Mouse (Mus musculus): ENCODE data around the gene Erich3. TPM values are rescaled to one million over a fixed set of nuclear protein-coding genes. Genes with fewer than 3 reads are reported as not detected.

The Erich3 gene
- polyA plus RNA-seq, 1 experiment, result 0.02 TPM

DNA sequence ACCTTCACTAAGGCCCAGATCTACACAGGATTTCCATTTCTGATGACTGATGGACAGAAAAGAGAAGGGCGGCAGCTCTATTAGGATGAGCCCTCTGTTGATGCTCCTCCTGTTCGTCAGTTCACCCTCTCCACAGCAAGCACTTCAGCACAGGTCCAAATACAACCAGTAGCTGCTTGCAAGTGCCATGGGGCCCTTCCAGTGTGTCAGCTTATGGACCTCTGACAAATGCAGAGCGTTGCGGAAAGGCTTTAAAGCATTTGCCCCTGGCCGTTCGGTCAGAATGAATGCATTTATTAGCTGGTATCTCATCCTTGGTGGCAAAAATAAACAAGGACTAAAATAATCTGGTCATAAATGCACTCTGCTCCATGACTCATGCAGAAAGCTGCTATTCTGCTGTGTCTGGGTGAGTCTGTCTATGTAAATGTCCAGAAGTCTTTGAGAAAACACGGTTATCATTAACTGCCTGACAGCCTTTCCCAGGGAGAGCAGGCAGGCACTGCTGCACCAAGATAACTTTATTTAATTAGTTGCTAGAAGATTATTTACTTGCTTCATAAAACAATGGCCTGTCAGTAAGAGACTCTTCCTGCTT is 146.7 kb downstream of the Erich3 start:
- H3K4me1 ChIP-seq (ENCODE audit: control insufficient read depth, insufficient read depth, insufficient read length), result no peaks in the 10 kb centered on the region
- no peak overlapping the region for H3K4me3 ChIP-seq (ENCODE audit: extremely low read depth, insufficient read depth, insufficient read length)
- H3K27ac ChIP-seq (ENCODE audit: insufficient read depth, low read length), result no peak overlapping the region
- 79% methylated on average over 7 of the region's 7 CpGs for WGBS
- TF ChIP-seq POLR2A (IDR thresholded peaks at IDR 0.05; ENCODE audit: low read depth, low read length), result no peak
- no peak for TF ChIP-seq CTCF (IDR thresholded peaks at IDR 0.05; ENCODE audit: extremely low read depth, insufficient read depth, insufficient read length, insufficient replicate concordance)
- no peaks in the 10 kb centered on the region for H3K36me3 ChIP-seq (ENCODE audit: control insufficient read depth, insufficient read depth, low read length)
- DNase-seq (ENCODE audit: low read depth in 1 of 2, low spot score in 2 of 2), result no peak
- no peaks in the 10 kb centered on the region for H3K27me3 ChIP-seq (ENCODE audit: control insufficient read depth, insufficient read depth, low read length)

DNA sequence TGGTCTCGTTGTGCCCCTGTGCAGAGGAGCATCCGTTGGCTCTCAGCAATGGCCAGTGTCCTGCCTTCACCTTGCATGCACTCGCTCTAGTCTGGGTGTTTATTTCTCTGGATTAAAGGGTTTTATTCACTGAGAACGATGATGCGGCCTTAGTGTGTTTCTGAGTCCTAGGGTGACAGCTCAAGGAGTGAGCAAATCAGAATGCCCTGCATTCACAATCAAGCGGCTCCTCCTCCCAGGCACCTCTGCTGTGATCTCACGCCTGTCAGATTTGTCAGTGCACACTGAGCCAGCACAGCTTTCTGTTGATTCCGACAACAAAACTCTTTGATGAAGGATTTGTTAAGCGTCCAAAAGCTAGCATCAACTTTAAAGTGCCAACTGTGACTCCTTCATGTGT is 147.6 kb downstream of the Erich3 start:
- H3K4me1 ChIP-seq (ENCODE audit: control insufficient read depth, insufficient read depth, insufficient read length), result no peaks in the 10 kb centered on the region
- no peaks in the 10 kb centered on the region for H3K36me3 ChIP-seq (ENCODE audit: control insufficient read depth, insufficient read depth, low read length)
- DNase-seq (ENCODE audit: low read depth in 1 of 2, low spot score in 2 of 2), result no peak
- no peak overlapping the region for H3K27ac ChIP-seq (ENCODE audit: insufficient read depth, low read length)
- WGBS, result 74% methylated on average over 9 of the region's 9 CpGs
- H3K27me3 ChIP-seq (ENCODE audit: control insufficient read depth, insufficient read depth, low read length), result no peaks in the 10 kb centered on the region
- no peak for TF ChIP-seq CTCF (IDR thresholded peaks at IDR 0.05; ENCODE audit: extremely low read depth, insufficient read depth, insufficient read length, insufficient replicate concordance)
- no peak for TF ChIP-seq POLR2A (IDR thresholded peaks at IDR 0.05; ENCODE audit: low read depth, low read length)
- no peak overlapping the region for H3K4me3 ChIP-seq (ENCODE audit: extremely low read depth, insufficient read depth, insufficient read length)

DNA sequence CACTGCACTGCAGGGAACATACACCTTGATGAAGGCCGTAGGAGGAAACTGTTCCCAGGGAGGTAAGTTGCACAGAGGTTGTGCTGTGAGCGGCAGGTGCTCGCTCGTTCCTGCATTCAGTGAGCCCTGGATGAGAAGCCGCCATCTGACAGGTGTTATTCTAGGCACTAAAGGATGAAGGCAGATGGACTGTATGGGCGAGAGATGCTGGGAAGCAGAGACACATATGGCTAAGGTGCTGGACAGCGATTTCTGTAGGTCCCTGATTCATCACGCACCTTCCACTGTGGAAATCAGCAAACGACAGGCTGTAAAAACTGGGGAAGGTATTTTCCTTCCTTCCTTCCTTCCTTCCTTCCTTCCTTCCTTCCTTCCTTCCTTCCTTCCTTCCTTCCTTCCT is 148.2 kb downstream of the Erich3 start:
- H3K4me3 ChIP-seq (ENCODE audit: extremely low read depth, insufficient read depth, insufficient read length), result no peak overlapping the region
- no peaks in the 10 kb centered on the region for H3K36me3 ChIP-seq (ENCODE audit: control insufficient read depth, insufficient read depth, low read length)
- no peaks in the 10 kb centered on the region for H3K4me1 ChIP-seq (ENCODE audit: control insufficient read depth, insufficient read depth, insufficient read length)
- no peak overlapping the region for H3K27ac ChIP-seq (ENCODE audit: insufficient read depth, low read length)
- no peaks in the 10 kb centered on the region for H3K27me3 ChIP-seq (ENCODE audit: control insufficient read depth, insufficient read depth, low read length)
- 78% methylated on average over 9 of the region's 9 CpGs for WGBS
- DNase-seq (ENCODE audit: low read depth in 1 of 2, low spot score in 2 of 2), result no peak
- TF ChIP-seq POLR2A (IDR thresholded peaks at IDR 0.05; ENCODE audit: low read depth, low read length) (no peak), CTCF (IDR thresholded peaks at IDR 0.05; ENCODE audit: extremely low read depth, insufficient read depth, insufficient read length, insufficient replicate concordance) (no peak)

GRCm38 (mm10) chr3:154812893-154813292 is 149.2 kb downstream of the Erich3 start:
- no peaks in the 10 kb centered on the region for H3K4me1 ChIP-seq (ENCODE audit: control insufficient read depth, insufficient read depth, insufficient read length)
- no peak overlapping the region for H3K4me3 ChIP-seq (ENCODE audit: extremely low read depth, insufficient read depth, insufficient read length)
- H3K27me3 ChIP-seq (ENCODE audit: control insufficient read depth, insufficient read depth, low read length), result no peaks in the 10 kb centered on the region
- H3K36me3 ChIP-seq (ENCODE audit: control insufficient read depth, insufficient read depth, low read length), result no peaks in the 10 kb centered on the region
- TF ChIP-seq POLR2A (IDR thresholded peaks at IDR 0.05; ENCODE audit: low read depth, low read length) (no peak), CTCF (IDR thresholded peaks at IDR 0.05; ENCODE audit: extremely low read depth, insufficient read depth, insufficient read length, insufficient replicate concordance) (no peak)
- 45% methylated on average over 1 of the region's 1 CpGs for WGBS
- H3K27ac ChIP-seq (ENCODE audit: insufficient read depth, low read length), result no peak overlapping the region
- no peak for DNase-seq (ENCODE audit: low read depth in 1 of 2, low spot score in 2 of 2)

- no peak for TF ChIP-seq POLR2A (IDR thresholded peaks at IDR 0.05; ENCODE audit: low read depth, low read length)
- TF ChIP-seq CTCF (IDR thresholded peaks at IDR 0.05; ENCODE audit: extremely low read depth, insufficient read depth, insufficient read length, insufficient replicate concordance), result no peak
- DNase-seq (ENCODE audit: low read depth in 1 of 2, low spot score in 2 of 2), result no peak
- H3K4me3 ChIP-seq (ENCODE audit: extremely low read depth, insufficient read depth, insufficient read length), result no peak overlapping the region
- WGBS, result 68% methylated on average over 2 of the region's 2 CpGs
- H3K4me1 ChIP-seq (ENCODE audit: control insufficient read depth, insufficient read depth, insufficient read length), result no peaks in the 10 kb centered on the region
- no peaks in the 10 kb centered on the region for H3K36me3 ChIP-seq (ENCODE audit: control insufficient read depth, insufficient read depth, low read length)
- H3K27ac ChIP-seq (ENCODE audit: insufficient read depth, low read length), result no peak overlapping the region
- no peaks in the 10 kb centered on the region for H3K27me3 ChIP-seq (ENCODE audit: control insufficient read depth, insufficient read depth, low read length)
Measured at GRCm38 (mm10) chr3:154815606-154816005, 151.9 kb downstream of the Erich3 start.

DNA sequence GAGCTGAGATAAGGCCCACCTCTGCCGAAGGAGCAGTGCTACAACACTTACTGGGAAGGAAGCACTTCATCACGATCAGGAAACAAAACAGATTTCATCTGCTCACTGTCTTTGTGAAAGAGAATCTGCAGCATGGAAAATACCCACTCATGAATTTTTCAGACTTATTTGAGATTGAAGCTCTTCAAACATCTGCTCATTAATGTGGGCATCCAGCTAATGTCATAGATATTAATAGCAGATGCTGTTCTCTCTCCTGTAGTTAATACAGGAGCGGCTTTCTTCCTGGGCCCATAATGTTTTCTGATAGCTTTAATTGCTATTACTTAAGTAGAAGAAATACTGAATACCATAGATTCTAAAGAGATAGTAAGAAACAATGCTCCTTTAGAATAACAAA is 152.6 kb downstream of the Erich3 start:
- H3K36me3 ChIP-seq (ENCODE audit: control insufficient read depth, insufficient read depth, low read length), result no peaks in the 10 kb centered on the region
- TF ChIP-seq POLR2A (IDR thresholded peaks at IDR 0.05; ENCODE audit: low read depth, low read length), result no peak
- TF ChIP-seq CTCF (IDR thresholded peaks at IDR 0.05; ENCODE audit: extremely low read depth, insufficient read depth, insufficient read length, insufficient replicate concordance), result no peak
- no peak for DNase-seq (ENCODE audit: low read depth in 1 of 2, low spot score in 2 of 2)
- no peak overlapping the region for H3K27ac ChIP-seq (ENCODE audit: insufficient read depth, low read length)
- no peaks in the 10 kb centered on the region for H3K27me3 ChIP-seq (ENCODE audit: control insufficient read depth, insufficient read depth, low read length)
- H3K4me1 ChIP-seq (ENCODE audit: control insufficient read depth, insufficient read depth, insufficient read length), result no peaks in the 10 kb centered on the region
- H3K4me3 ChIP-seq (ENCODE audit: extremely low read depth, insufficient read depth, insufficient read length), result no peak overlapping the region
- WGBS, result 68% methylated on average over 3 of the region's 3 CpGs

GRCm38 (mm10) chr3:154816801-154817625 is 153.4 kb downstream of the Erich3 start:
- DNase-seq (ENCODE audit: low read depth in 1 of 2, low spot score in 2 of 2), result no peak
- no peaks in the 10 kb centered on the region for H3K27me3 ChIP-seq (ENCODE audit: control insufficient read depth, insufficient read depth, low read length)
- WGBS, result 52% methylated on average over 19 of the region's 19 CpGs

More at GRCm38 (mm10) chr3:154816801-154817625, 153.4 kb downstream of the Erich3 start:
- TF ChIP-seq CTCF (IDR thresholded peaks at IDR 0.05; ENCODE audit: extremely low read depth, insufficient read depth, insufficient read length, insufficient replicate concordance) (no peak), POLR2A (IDR thresholded peaks at IDR 0.05; ENCODE audit: low read depth, low read length) (no peak)
- Histone ChIP-seq H3K4me3 (ENCODE audit: extremely low read depth, insufficient read depth, insufficient read length) (no peak overlapping the region), H3K27ac (ENCODE audit: insufficient read depth, low read length) (no peak overlapping the region), H3K36me3 (ENCODE audit: control insufficient read depth, insufficient read depth, low read length) (no peaks in the 10 kb centered on the region), H3K4me1 (ENCODE audit: control insufficient read depth, insufficient read depth, insufficient read length) (no peaks in the 10 kb centered on the region)

Other genes with a start within 250 kb of the Erich3 start
- 1.9 and 2.5 TPM in 2 replicates for gene Cryz, start 67.1 kb upstream of the Erich3 start, polyA plus RNA-seq (2012; rRNA removed)
- gene Tyw3, start 66.8 kb upstream of the Erich3 start, polyA plus RNA-seq (2012; rRNA removed), result 7.5 and 8.1 TPM in 2 replicates